Mouse (Mus musculus): ENCODE results near the gene Sec14l1. TPM values are rescaled to one million over a fixed set of nuclear protein-coding genes. Genes with fewer than 3 reads are reported as not detected.

The Sec14l1 gene
- total RNA-seq, 2 experiments from 2014 or later = 52.3 to 52.8 TPM

DNA sequence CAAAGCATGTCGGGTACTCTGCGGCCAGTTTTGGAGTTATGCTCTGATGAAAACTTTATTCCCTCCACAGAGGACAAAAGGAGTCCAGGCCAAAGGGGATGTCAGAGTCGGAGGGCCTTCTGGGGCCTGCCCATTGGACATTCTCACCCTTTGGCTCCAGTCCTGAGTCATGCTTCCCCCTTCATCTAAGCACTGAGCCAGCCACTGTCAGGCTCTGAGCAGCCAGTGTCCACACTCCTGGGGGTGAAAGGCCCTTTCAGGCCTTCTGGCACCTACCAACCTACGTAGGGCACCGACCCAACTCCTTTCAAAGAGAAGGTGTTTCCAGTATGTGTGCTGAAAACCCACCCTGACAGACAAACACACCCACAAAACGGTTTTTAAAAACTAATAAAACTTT is 80.6 kb downstream of the Sec14l1 start:
- no peak for DNase-seq
- intact Hi-C loops (cut with DNase I) = loop anchor here (10.0 kb wide), 1 partner anchor 301 kb away; no protein-coding TSS in a partner anchor
- TF ChIP-seq CTCF (IDR thresholded peaks at IDR 0.05) = no peak
- Histone ChIP-seq H3K4me3 (no peak overlapping the region), H3K27ac (no peak overlapping the region)

DNA sequence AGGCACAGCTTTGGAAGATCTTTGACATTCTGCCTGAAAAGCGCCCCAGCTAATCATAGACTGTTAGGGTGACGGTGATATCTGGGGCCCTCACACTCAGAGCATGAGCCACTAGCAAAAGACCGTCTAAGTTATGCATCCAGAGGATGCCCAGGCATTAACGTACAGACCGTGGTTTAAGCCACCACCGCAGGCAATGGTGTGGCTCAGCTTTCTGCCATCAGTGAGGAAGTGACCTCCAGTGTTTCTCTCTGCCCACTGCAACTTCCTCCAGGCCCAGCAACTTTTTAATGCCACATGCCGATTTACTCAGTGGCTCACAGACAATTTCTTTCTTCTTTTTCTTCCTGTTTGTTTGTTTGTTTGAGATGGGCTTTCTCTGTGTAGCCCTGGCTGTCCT is 81.7 kb downstream of the Sec14l1 start:
- Histone ChIP-seq H3K27ac (no peak overlapping the region), H3K4me3 (no peak overlapping the region)
- intact Hi-C loops (cut with DNase I) = loop anchor here (10.0 kb wide), 1 partner anchor 302 kb away; no protein-coding TSS in a partner anchor
- no peak for TF ChIP-seq CTCF (IDR thresholded peaks at IDR 0.05)
- no peak for DNase-seq

GRCm38 (mm10) chr11:117198122-117198521 is 83.2 kb downstream of the Sec14l1 start:
- Histone ChIP-seq H3K27ac (no peak overlapping the region), H3K4me3 (no peak overlapping the region)
- intact Hi-C loops (cut with DNase I) = loop anchor here (10.0 kb wide), 1 partner anchor 303 kb away; no protein-coding TSS in a partner anchor
- no peak for TF ChIP-seq CTCF (IDR thresholded peaks at IDR 0.05)
- no peak for DNase-seq

GRCm38 (mm10) chr11:117199282-117200175 is 84.6 kb downstream of the Sec14l1 start, which contains the start of gene Sept9:
Gene Sept9, plus strand, starts transcription at chr11:117199661.
- Histone ChIP-seq H3K27ac (no peak within 1 kb of the TSS), H3K4me3 (peak within 1 kb of the TSS; percentile 72)
- intact Hi-C loops (cut with DNase I) = loop anchor here (10.0 kb wide), 1 partner anchor 305 kb away; no protein-coding TSS in a partner anchor
- DNase-seq = peak; percentile 32
- no peak for TF ChIP-seq CTCF (IDR thresholded peaks at IDR 0.05)

GRCm38 (mm10) chr11:117201846-117202245 is 86.9 kb downstream of the Sec14l1 start:
- DNase-seq = no peak
- Histone ChIP-seq H3K4me3 (no peak overlapping the region), H3K27ac (no peak overlapping the region)
- TF ChIP-seq CTCF (IDR thresholded peaks at IDR 0.05) = no peak
- intact Hi-C loops (cut with DNase I) = no loop called here

GRCm38 (mm10) chr11:117204606-117205005 is 89.6 kb downstream of the Sec14l1 start:
- intact Hi-C loops (cut with DNase I) = no loop called here
- no peak for DNase-seq
- no peak overlapping the region for H3K27ac ChIP-seq
- no peak for TF ChIP-seq CTCF (IDR thresholded peaks at IDR 0.05)
- no peak overlapping the region for H3K4me3 ChIP-seq

GRCm38 (mm10) chr11:117205042-117205441 is 90.1 kb downstream of the Sec14l1 start:
- Histone ChIP-seq H3K4me3 (no peak overlapping the region), H3K27ac (no peak overlapping the region)
- TF ChIP-seq CTCF (IDR thresholded peaks at IDR 0.05) = no peak
- intact Hi-C loops (cut with DNase I) = no loop called here
- DNase-seq = no peak

GRCm38 (mm10) chr11:117205447-117205846 is 90.5 kb downstream of the Sec14l1 start:
- TF ChIP-seq CTCF (IDR thresholded peaks at IDR 0.05) = no peak
- Histone ChIP-seq H3K4me3 (no peak overlapping the region), H3K27ac (no peak overlapping the region)
- intact Hi-C loops (cut with DNase I) = no loop called here
- no peak for DNase-seq

DNA sequence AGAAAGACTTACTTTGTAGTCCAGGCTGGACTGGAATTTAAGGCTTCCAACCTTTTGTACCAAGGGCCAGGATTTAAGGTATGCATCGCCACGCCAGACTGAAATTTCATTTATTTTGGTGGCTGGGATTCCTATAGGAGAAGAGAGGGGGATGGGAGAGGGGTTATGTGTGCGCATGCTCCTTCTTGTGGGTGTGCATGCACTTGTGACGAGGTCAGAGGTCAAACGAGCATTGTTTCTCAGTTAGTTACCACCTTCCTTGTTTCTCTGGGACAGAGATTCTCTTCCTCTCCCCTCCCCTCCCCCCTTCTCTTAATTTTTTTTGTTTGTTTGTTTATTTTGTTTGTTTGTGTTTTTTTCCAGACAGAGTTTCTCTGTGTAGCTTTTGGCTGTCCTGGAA is 92.5 kb downstream of the Sec14l1 start:
- intact Hi-C loops (cut with DNase I) = no loop called here
- no peak for TF ChIP-seq CTCF (IDR thresholded peaks at IDR 0.05)
- Histone ChIP-seq H3K4me3 (no peak overlapping the region), H3K27ac (no peak overlapping the region)
- no peak for DNase-seq

- no peak for DNase-seq
- intact Hi-C loops (cut with DNase I) = no loop called here
- no peak for TF ChIP-seq CTCF (IDR thresholded peaks at IDR 0.05)
- H3K4me3 ChIP-seq = no peak overlapping the region
- no peak overlapping the region for H3K27ac ChIP-seq
These were observed 93.2 kb downstream of the Sec14l1 start for GRCm38 (mm10) chr11:117208151-117208673.

Small RNA genes within 50 kb of the gene (microRNA-seq; reads per million reads assigned to microRNA genes)
- gene Gm24323 (not detected), gene Mir6516 (18.1 reads per million, percentile 15 among the genes with 10 or more reads in this experiment)

Other genes starting within 250 kb of the Sec14l1 start
- not detected for gene Mgat5b, start 196.3 kb upstream of the Sec14l1 start, total RNA-seq (2021)
- 10 to 100 TPM; 11.5 to 13.6 TPM for gene Sept9, start 84.5 kb downstream of the Sec14l1 start, total RNA-seq (2021)

Measured in gastrocnemius, adult 2 months (tissue).